Mouse (Mus musculus): ENCODE results near the gene Anapc16. TPM values are rescaled to one million over a fixed set of nuclear protein-coding genes. Genes with fewer than 3 reads are reported as not detected.

Gene Anapc16
- polyA plus RNA-seq (2012; rRNA removed) = 56.3 and 60.6 TPM in 2 replicates

DNA sequence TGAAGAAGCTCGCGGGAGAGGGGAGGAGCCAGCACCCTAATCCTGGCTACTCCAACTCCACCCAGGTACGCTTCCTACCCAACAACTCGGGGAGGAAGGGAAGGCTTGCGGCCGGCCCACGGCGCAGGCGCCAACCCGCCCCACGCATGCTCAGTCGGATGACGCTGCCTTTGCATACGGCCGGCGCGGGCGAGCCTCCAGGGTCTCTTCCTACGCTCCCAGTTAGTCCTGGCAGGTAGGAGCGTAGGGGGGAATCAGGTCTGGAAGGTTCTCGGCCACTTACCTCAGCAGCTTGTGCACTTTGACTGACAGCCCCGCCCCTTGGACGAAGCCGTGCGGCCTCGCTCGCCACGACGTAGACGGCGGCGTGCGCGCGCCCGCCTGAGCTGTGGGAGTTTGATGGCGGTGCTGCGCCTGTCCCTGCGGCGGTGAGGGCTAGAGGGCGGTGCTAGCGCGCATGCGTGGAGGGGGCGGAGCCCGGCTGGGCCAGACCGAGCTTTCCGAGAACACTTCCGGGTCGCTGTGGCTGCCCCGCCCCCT is at the start of gene Anapc16, which contains the start of gene Ascc1:
Gene Anapc16 (minus strand): TSS at position 463 of the 540 bp plus-strand sequence.
Gene Ascc1 (plus strand): TSS at position 133 of the 540 bp plus-strand sequence.
- WGBS = under 1% methylated on average over 51 of the region's 51 CpGs
- DNase-seq (ENCODE audit: low read depth, low spot score) = peak; percentile 78

GRCm38 (mm10) chr10:60050581-60050980 is 47.6 kb upstream of the Anapc16 start:
- WGBS = 94% methylated on average over 10 of the region's 10 CpGs
- DNase-seq (ENCODE audit: low read depth, low spot score) = no peak

DNA sequence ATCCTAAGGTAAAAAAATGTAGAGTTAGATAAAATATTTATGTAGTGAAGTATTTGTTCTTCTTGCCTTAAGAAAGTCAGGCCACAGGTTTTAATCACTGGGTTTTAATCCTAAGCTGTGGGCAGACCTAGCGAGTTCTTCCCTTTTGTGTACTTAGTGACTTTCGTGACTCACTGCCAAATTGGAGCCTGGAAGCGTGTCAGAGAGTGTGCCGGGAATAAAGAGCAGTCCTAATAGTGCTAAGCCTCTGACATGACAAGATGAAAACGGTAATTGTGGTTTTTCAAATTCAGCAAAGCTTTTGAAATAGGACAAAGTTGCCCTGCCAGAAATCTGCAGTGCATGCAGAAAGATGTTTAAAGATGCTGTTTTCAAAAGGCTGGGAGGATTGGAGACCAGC is 43.8 kb upstream of the Anapc16 start:
- 25% methylated on average over 5 of the region's 5 CpGs for WGBS
- DNase-seq (ENCODE audit: low read depth, low spot score) = no peak

DNA sequence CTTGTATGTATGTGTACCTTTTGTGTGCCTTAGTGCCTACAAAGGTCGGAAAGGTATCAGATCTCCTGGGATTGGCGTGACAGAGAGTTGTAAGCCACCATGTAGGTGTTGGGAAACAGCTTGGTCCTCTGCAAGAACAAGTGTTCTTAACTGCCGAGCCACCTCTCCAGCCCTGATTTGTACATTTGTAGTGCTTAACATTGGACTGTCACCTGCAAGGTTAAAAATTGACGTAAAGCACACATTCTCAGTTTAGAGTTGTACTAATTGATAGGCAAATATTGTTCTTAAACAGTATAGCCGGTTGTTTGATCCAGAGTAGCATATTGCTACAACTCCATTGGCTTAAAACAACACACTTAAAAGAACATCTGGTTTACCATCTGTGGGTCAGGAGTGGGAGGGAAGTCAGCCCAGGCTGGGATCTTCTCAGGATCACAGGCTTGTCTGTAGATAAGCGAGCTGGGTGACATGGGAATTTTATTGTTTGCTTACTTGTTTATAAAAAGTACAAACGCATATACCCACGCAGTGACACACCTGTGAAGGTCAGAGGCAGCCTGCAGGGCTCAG is 39.5 kb upstream of the Anapc16 start:
- WGBS = 26% methylated on average over 8 of the region's 8 CpGs
- no peak for DNase-seq (ENCODE audit: low read depth, low spot score)

DNA sequence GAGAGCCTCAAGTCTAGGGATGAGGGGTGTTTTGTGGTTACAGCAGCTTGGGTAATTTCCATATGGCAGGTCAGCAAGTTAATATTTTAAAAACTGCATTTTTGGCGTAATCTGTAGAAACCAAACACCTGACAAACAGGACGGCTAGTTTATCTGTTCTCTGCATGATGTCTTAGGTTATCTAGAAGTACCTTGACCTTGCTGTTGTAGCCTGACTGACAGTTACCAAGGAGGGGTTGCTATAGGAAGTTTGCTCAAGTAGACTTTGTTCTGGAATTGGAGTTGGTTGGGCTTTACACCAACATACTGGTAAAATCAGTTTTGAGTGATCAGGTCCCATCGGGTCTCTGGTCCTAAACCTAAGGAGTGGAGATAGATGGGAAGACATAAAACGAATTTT is 32.8 kb upstream of the Anapc16 start:
- WGBS = 52% methylated on average over 4 of the region's 4 CpGs
- DNase-seq (ENCODE audit: low read depth, low spot score) = no peak

DNA sequence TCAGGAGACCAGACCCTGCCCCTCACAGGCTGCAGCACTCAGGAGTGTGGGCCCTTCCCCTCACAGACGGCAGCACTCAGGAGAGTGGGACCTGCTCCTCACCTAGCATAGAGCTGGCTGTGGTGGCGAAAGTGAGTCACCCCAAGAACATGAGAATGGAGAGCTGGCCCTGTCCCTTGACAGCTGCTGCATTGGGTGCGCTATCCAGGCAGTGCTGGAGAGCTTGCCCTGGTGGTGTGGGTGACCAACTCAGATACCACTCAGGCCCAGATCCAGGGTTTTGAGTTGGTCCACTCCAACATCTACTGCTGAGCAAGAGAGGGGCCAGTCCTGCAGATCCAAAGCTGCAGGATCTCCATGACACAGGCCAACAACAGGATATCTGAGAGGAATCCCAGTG is 31.7 kb upstream of the Anapc16 start:
- no peak for DNase-seq (ENCODE audit: low read depth, low spot score)
- 87% methylated on average over 3 of the region's 3 CpGs for WGBS

GRCm38 (mm10) chr10:60033064-60033463 is 30.1 kb upstream of the Anapc16 start:
- no peak for DNase-seq (ENCODE audit: low read depth, low spot score)
- 76% methylated on average over 5 of the region's 5 CpGs for WGBS

DNA sequence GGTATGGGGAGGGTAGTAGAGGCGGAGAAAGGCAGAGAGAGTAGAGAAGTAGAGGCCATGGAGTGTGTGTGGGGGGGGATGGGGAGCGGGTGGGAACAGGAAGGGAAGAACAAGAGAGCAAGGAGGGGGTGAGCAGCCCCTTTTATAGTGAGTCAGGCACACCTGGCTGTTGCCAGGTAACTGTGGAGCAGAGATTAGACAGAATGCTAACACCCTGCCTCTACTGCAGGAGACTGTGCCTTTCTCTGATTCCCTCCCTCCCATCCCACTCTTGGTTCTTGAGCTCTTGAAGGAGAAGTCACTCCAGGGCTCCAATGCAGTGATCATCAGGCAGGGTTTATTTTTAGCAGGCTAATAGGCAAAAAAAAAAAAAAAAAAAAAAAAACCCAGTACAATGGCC is 29.7 kb upstream of the Anapc16 start:
- no peak for DNase-seq (ENCODE audit: low read depth, low spot score)
- 93% methylated on average over 2 of the region's 2 CpGs for WGBS

GRCm38 (mm10) chr10:60031985-60032384 is 29.1 kb upstream of the Anapc16 start:
- DNase-seq (ENCODE audit: low read depth, low spot score) = no peak
- WGBS = 91% methylated on average over 2 of the region's 2 CpGs

DNA sequence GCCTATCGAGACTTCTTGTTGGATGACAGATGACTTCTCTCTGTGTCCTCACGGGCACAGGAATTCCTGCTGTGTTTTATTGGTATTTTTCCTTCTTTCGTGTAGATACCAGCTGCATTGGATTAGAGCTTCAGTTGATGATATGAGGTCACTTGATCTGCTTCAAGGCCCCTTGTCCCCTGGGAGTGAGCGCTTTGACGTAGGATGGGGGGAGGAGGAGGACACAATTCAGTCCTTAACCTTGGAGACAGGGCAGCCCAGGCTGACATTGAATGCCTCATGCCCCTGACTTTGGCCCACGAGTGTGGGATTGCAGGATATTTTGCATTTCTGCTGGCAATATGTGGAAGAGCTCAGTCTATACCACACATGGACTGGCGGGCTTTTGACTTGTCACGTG is 28.6 kb upstream of the Anapc16 start:
- DNase-seq (ENCODE audit: low read depth, low spot score) = no peak
- 88% methylated on average over 8 of the region's 8 CpGs for WGBS

- no peak for DNase-seq (ENCODE audit: low read depth, low spot score)
- 89% methylated on average over 4 of the region's 4 CpGs for WGBS
Observed at GRCm38 (mm10) chr10:60029387-60029786, 26.5 kb upstream of the Anapc16 start.

- DNase-seq (ENCODE audit: low read depth, low spot score) = no peak
- 35% methylated on average over 7 of the region's 7 CpGs for WGBS
Observed at GRCm38 (mm10) chr10:60028979-60029378, 26.0 kb upstream of the Anapc16 start.

GRCm38 (mm10) chr10:60028181-60028580 is 25.2 kb upstream of the Anapc16 start:
- WGBS = 27% methylated on average over 7 of the region's 7 CpGs
- no peak for DNase-seq (ENCODE audit: low read depth, low spot score)

GRCm38 (mm10) chr10:60027619-60028084 is 24.7 kb upstream of the Anapc16 start:
- 15% methylated on average over 2 of the region's 2 CpGs for WGBS
- DNase-seq (ENCODE audit: low read depth, low spot score) = peak; percentile 51

GRCm38 (mm10) chr10:60026759-60027395 is 23.9 kb upstream of the Anapc16 start:
- DNase-seq (ENCODE audit: low read depth, low spot score) = no peak
- 31% methylated on average over 13 of the region's 13 CpGs for WGBS

GRCm38 (mm10) chr10:60023751-60024150 is 20.8 kb upstream of the Anapc16 start:
- no peak for DNase-seq (ENCODE audit: low read depth, low spot score)
- WGBS = 96% methylated on average over 1 of the region's 1 CpGs

DNA sequence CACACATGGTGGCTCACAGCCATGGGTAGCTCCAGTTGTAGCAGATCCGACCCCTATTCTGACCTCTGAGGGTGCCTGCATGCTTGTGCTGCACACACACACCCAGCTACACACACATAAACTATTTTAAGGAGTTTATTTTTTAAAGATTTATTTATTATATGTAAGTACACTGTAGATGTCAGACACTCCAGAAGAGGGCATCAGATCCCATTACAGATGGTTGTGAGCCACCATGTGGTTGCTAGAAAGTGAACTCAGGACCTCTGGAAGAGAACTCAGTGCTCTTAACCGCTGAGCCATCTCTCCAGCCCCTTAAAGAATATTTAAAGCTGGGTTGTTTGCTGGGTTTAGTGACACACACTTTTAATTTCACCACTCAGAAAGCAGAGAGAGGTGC is 16.4 kb upstream of the Anapc16 start:
- 83% methylated on average over 2 of the region's 2 CpGs for WGBS

GRCm38 (mm10) chr10:60016223-60016622 is 13.3 kb upstream of the Anapc16 start:
- WGBS = 90% methylated on average over 6 of the region's 6 CpGs
- DNase-seq (ENCODE audit: low read depth, low spot score) = no peak

More for the DNA sequence above, 16.4 kb upstream of the Anapc16 start:
- DNase-seq (ENCODE audit: low read depth, low spot score) = no peak

- DNase-seq (ENCODE audit: low read depth, low spot score) = no peak
- 57% methylated on average over 3 of the region's 3 CpGs for WGBS
Observed at GRCm38 (mm10) chr10:60009115-60009514, 6.2 kb upstream of the Anapc16 start.

DNA sequence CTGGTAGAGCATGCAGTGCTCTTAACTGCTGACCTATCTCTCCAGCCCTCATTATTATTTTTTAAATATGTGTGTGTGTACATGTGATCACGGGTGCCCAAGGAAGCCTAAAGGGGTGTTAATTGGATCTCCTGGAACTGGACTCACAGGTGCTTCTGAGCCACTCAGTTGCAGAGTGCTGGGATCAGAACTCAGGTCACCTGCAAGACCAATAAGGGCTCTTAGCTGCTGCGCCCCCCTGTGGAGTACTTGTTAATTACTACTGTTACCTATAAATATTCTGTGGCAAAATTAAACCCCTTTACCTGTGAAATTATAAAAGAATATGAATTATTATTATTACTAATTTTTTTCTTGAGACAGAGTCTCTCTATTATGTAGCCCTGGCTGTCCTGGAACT is 2.3 kb upstream of the Anapc16 start:
- no peak for DNase-seq (ENCODE audit: low read depth, low spot score)
- 67% methylated on average over 2 of the region's 2 CpGs for WGBS

- 65% methylated on average over 9 of the region's 9 CpGs for WGBS
- no peak for DNase-seq (ENCODE audit: low read depth, low spot score)
Observed at GRCm38 (mm10) chr10:60003847-60004246, 912 bp upstream of the Anapc16 start.
